Mouse (Mus musculus) ES-Bruce4 (cell line): ENCODE results near the gene Mrpl34.
A peak's percentile ranks its signal among the peaks of the same experiment; 100 is the strongest.

Experiments
- CTCF ChIP-seq: IDR thresholded peaks from one replicate; pipeline ENCODE4 v1.8.1; 2011; ENCODE audit warnings: low read depth, low read length
- EP300 ChIP-seq: IDR thresholded peaks from 2 replicates; pipeline ENCODE4 v1.6.1; 2011; ENCODE audit warnings: low read depth, low read length; ENCODE audit not compliant: insufficient read depth
- POLR2A ChIP-seq: IDR thresholded peaks from one replicate; pipeline ENCODE4 v1.8.1; 2011; ENCODE audit warnings: low read length; ENCODE audit not compliant: insufficient read depth

DNA sequence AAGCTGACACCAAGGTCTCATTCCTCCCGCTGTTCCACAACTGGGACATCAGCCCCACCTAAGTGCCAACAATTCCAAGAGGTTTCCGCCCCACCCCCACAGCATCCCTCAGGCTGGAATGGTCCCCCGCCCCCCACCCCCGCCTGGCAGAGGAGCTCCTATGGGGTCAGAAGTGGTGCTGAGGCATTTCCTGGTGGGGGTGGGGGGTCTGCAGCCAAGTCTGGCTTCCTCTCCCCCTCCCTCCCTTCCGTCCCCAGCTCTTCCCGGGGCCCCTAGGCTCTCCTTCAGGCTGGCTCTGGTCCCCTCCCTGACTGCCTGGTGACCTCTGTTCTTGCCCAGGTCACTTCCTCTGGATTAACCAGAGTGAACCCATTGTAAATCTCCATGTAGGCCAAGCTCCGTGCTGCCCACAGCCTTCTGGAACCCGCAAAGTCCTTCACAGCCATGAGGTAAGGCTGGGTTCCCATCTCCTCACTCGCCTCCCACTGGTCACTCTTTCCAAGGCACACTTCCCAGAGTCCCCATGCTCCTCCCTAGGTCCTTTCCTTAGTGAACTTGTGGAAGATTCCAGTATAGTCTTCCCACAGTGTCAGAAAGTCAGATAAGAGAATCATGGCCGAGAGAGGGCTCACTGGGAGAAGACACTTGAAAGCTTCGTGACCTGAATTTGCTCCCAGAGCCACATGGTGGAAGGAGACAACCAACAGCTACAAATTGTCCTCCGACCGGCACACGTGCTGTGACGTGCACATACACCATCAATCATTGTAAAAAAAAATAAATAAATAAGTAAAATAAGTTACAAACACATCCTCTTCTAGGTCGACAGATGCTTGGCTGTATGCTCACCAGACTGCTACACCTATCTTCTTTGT, 34.3 kb downstream of the Mrpl34 start:
- TF ChIP-seq CTCF (no peak), POLR2A (no peak), EP300 (peak; percentile 58; the same call in 1 of the 2 replicates)
